Mouse (Mus musculus) gastrocnemius, adult 2 months (tissue): ENCODE data around the gene Xpnpep1. TPM values are rescaled to one million over a fixed set of nuclear protein-coding genes. Genes with fewer than 3 reads are reported as not detected.

Source experiments
- DNase-seq: peaks from one replicate; pipeline ENCODE4 v3.0.0; 2022
- H3K27ac ChIP-seq: fragments of 200-600 bp; 2 replicates; pipeline ENCODE4 v1.8.1; 2022; ENCODE audit warnings: mild to moderate bottlenecking
- H3K4me3 ChIP-seq: fragments of 200-600 bp; 2 replicates; pipeline ENCODE4 v1.8.1; 2022; ENCODE audit warnings: mild to moderate bottlenecking, moderate library complexity
- CTCF ChIP-seq: fragments of 200-600 bp; IDR thresholded peaks from 2 replicates; pipeline ENCODE4 v1.8.1; 2022; ENCODE audit warnings: antibody characterized with exemption, mild to moderate bottlenecking, moderate library complexity
- intact Hi-C: fragments of 180-260 bp; cut with DNase I; formaldehyde crosslinking; loops from one replicate; pipeline ENCODE4 v1.15.1; 2025
- total RNA-seq, 2 experiments: library from RNA; stranded (reverse); gene quantifications; 2 replicates each; pipeline ENCODE4 v1.2.3; 2021

The Xpnpep1 gene
- total RNA-seq, 2 experiments from 2014 or later: 41.9 to 48.9 TPM

GRCm38 (mm10) chr19:53019716-53020463 is 20.1 kb downstream of the Xpnpep1 start:
- intact Hi-C loops: no loop called here
- peak; percentile 66 for TF ChIP-seq CTCF
- peak; percentile 77 for DNase-seq
- peak overlapping the region; percentile 50 for H3K4me3 ChIP-seq
- peak overlapping the region; percentile 78 for H3K27ac ChIP-seq

- Histone ChIP-seq H3K4me3 (0 out of 2 replicates have a peak overlapping the region, but pooled peaks have one; percentile 13), H3K27ac (peak overlapping the region; percentile 78)
- no peak for TF ChIP-seq CTCF
- intact Hi-C loops: no loop called here
- peak; percentile 65 for DNase-seq
Measured at GRCm38 (mm10) chr19:53017954-53018353, 22.1 kb downstream of the Xpnpep1 start.

GRCm38 (mm10) chr19:53017248-53017647 is 22.8 kb downstream of the Xpnpep1 start:
- peak; percentile 77 for DNase-seq
- no peak overlapping the region for H3K4me3 ChIP-seq
- peak overlapping the region; percentile 78 for H3K27ac ChIP-seq
- no peak for TF ChIP-seq CTCF
- intact Hi-C loops: no loop called here

- Histone ChIP-seq H3K27ac (peak overlapping the region; percentile 54), H3K4me3 (no peak overlapping the region)
- intact Hi-C loops: no loop called here
- no peak for DNase-seq
- no peak for TF ChIP-seq CTCF
Measured at GRCm38 (mm10) chr19:53014910-53015710, 24.9 kb downstream of the Xpnpep1 start.

- TF ChIP-seq CTCF: no peak
- H3K27ac ChIP-seq: peak overlapping the region; percentile 54
- intact Hi-C loops: no loop called here
- DNase-seq: no peak
- H3K4me3 ChIP-seq: no peak overlapping the region
Measured at GRCm38 (mm10) chr19:53013744-53014143, 26.3 kb downstream of the Xpnpep1 start.

- no peak for TF ChIP-seq CTCF
- no peak for DNase-seq
- H3K27ac ChIP-seq: peak overlapping the region; percentile 54
- intact Hi-C loops: no loop called here
- H3K4me3 ChIP-seq: no peak overlapping the region
Measured at GRCm38 (mm10) chr19:53013341-53013740, 26.7 kb downstream of the Xpnpep1 start.

GRCm38 (mm10) chr19:53010941-53011340 is 29.1 kb downstream of the Xpnpep1 start:
- intact Hi-C loops: no loop called here
- TF ChIP-seq CTCF: no peak
- DNase-seq: no peak
- Histone ChIP-seq H3K27ac (peak overlapping the region; percentile 73), H3K4me3 (no peak overlapping the region)

- intact Hi-C loops: loop anchor here (5.0 kb wide), 2 partner anchors 213 to 358 kb away; no protein-coding TSS in a partner anchor
- no peak for TF ChIP-seq CTCF
- Histone ChIP-seq H3K27ac (peak overlapping the region; percentile 77), H3K4me3 (no peak overlapping the region)
- no peak for DNase-seq
Measured at GRCm38 (mm10) chr19:53008921-53009320, 31.1 kb downstream of the Xpnpep1 start.

- DNase-seq: peak; percentile 78
- intact Hi-C loops: loop anchor here (5.0 kb wide), 2 partner anchors 214 to 359 kb away; no protein-coding TSS in a partner anchor
- Histone ChIP-seq H3K27ac (peak overlapping the region; percentile 77), H3K4me3 (peak overlapping the region; percentile 18; the same call in 1 of the 2 replicates)
- TF ChIP-seq CTCF: peak; percentile 87
Measured at GRCm38 (mm10) chr19:53008020-53008705, 31.9 kb downstream of the Xpnpep1 start.

GRCm38 (mm10) chr19:53005978-53006377 is 34.0 kb downstream of the Xpnpep1 start:
- no peak for TF ChIP-seq CTCF
- intact Hi-C loops: loop anchor here (5.0 kb wide), 2 partner anchors 216 to 361 kb away; no protein-coding TSS in a partner anchor
- Histone ChIP-seq H3K27ac (no peak overlapping the region), H3K4me3 (no peak overlapping the region)
- no peak for DNase-seq

- no peak for DNase-seq
- no peak for TF ChIP-seq CTCF
- Histone ChIP-seq H3K27ac (no peak overlapping the region), H3K4me3 (no peak overlapping the region)
- intact Hi-C loops: no loop called here
Measured at GRCm38 (mm10) chr19:53003554-53004365, 36.3 kb downstream of the Xpnpep1 start.
